Mouse (Mus musculus) left cerebral cortex, postnatal 14 days (tissue): Measurements from ENCODE around the gene Tle4. TPM values are rescaled to one million over a fixed set of nuclear protein-coding genes. Genes with fewer than 3 reads are reported as not detected.
A peak's percentile ranks its signal among the peaks of the same experiment; 100 is the strongest.

Source experiments
- DNase-seq, 2 experiments: peaks; one replicate each; pipeline ENCODE4 v3.0.0; 2021 to 2022; ENCODE audit warnings: low spot score in 2 of 2, mixed read lengths in 1 of 2
- intact Hi-C: fragments of 180-260 bp; cut with DNase I; formaldehyde crosslinking; loops from one replicate; pipeline ENCODE4 v1.15.1; 2025
- total RNA-seq, 2 experiments: library from RNA; stranded (reverse); gene quantifications; 2 replicates each; pipeline ENCODE4 v1.2.3; 2021

The Tle4 gene
- total RNA-seq, 2 experiments from 2014 or later, result 33.4 to 49.1 TPM

DNA sequence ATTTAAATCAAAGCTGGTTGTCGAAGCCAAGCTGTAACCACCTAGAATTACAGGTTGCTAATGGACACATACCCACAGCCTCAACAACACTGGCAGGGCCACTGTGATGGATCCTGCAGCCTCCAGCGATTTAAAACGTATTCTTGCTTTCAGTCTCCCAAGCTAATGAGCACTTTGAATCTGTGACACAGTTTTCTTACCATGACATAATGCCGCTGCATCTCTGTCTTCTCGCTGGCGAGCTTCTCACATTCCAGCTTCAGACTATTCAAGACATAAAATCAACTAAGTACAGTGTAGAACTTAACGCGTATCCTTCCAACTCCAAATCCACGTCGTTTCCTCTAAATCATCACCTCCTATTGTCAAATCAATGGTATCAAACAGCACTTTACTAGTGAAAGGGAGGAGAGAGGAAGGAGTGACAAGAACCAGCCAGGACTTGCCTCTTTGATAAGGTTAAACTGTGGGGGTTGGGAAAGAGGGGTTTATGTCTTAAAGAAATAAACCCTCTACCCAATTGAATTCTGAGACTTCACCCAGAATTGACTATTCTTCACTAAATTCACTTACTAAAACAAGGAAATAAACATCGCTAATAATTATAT, 2.4 kb downstream of the Tle4 start:
- intact Hi-C loops, result loop anchor here (5.0 to 10.0 kb wide), 3 partner anchors 442 to 1019 kb away; no protein-coding TSS in a partner anchor
- no peak for DNase-seq

DNA sequence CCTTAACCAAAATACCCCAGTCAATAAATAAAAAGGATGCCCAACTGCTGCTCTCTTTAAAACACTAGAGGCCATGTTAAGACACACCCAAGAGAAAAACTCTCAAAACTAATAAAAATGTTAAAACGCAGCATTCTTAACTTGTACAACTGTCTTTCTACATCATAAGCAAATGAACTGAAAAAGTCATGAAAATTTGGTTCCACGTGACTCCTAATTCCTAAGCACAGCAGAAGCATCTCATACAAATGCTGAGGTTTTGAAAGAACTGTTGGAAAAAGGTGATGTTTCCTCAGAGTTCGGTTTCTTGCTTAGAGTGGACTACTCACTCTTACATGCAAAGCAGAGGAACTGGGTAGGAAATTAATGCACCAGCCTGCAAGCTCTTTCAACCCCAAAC, 3.3 kb downstream of the Tle4 start:
- intact Hi-C loops, result loop anchor here (10.0 kb wide), 2 partner anchors 610 to 1020 kb away; no protein-coding TSS in a partner anchor
- no peak for DNase-seq

DNA sequence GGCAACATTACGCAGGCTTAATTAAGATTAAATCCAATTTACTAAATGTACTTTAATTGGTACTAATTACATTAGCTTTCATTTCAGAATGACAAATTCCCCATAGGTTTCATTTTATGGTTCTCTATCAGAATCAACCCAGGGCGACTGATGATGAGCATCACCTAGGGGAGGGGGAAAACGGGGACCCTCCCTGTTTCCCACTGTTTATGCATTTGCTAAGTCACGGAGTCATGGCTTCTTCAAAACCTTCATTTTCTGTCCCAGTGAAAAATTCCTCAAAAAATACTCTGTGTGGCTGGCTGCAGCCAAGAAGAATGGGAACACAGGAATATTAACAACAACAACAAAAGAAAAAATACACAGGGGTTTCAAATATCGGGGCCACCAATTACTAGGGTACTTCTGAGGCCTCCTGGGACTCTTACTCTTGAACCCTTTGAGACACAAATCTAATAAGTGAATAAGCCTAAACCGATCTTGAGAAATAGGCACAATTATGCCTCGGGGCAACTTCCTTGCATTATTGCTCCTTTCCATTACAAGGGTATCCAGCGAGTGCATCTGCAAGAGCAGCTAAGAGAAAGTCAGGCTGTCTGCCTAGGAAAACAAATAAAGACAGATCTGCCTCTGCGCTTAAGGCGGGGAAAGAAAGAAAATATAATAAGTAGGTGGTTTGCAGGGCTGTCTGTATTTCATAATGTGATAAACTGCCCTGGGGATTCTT, 5.9 kb downstream of the Tle4 start:
- intact Hi-C loops, result loop anchor here (10.0 kb wide), 2 partner anchors 607 to 1023 kb away; no protein-coding TSS in a partner anchor
- no peak for DNase-seq

DNA sequence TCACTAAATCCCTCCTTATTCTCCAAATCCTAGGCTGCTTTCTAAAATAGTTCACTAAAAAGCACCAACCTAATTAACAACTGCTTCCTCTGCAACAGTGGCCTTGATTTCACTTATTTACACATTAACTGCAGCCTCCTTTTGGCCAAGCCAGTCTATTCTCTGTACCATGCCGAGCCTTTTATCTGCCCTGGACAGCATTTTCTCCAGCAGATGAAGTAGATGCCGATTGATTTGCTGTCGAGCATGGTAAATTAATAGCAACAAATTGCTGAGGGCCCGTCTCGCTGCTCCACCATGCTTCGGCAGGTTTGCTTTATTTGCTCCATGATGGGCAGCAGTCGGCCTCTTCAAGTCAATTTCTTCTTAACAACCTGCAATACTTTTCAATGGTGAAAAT, 7.7 kb downstream of the Tle4 start:
- DNase-seq, result no peak
- intact Hi-C loops, result loop anchor here (10.0 kb wide), 2 partner anchors 605 to 1025 kb away; no protein-coding TSS in a partner anchor

DNA sequence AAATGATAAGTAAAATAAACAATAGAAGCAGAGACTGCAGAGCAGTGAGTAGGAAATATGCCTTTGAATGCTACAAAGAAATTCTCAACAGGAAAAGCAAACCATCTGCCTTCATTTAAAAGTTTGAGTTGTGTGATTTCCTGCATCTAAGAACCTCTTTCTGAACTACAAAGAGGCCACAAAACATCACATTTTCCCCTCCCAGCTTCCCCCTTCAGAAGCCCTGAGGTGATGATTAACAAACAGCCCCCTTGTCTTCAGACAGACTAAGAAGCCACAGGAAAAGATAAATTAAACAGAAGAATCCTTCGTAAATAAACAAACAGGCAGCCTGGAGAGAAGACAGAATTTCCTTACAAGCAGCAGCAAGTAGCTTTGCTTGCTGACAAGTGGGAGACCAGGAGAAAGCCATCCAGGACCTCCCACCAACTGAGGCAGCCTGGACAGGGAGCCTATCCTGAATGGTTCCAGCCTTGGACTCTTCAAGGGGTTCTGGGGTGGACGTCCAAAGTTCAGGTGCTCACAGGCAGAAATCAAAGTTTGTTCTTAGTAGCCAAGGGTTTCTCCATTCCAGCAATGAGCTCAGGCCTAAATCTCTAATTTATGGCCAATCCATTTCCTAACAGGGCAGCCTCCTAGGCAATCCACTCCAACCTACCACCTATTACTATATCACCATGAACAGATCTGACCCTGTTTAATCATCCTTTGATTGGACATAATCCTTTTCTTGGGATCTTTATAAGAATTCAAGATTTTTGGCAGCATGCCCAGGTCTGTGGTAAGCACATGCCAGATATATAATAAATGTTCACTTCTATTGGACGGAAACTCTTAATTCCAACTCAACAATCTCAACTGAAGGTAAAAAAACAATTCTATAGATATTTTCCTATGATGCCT, 9.4 kb downstream of the Tle4 start:
- DNase-seq, result no peak
- intact Hi-C loops, result no loop called here

DNA sequence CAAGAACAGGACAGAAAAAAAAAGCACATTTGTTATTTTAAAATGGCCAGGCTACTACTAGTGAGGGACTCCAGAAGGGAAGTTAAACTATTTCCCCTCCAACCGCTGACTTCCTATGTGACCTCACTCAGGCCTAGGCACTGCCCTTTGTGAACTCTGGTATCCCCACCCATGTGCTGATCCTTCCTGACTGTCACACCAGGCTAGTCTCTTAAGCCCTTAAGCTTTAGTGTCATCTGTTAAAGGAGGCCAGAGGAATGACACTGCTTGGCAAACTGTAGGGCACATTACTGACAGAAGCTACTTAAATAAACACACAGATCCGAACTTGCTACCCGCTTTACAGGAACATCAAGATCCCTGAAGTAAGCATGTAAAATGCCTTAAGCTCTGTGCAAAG, 11.7 kb downstream of the Tle4 start:
- intact Hi-C loops, result no loop called here
- no peak for DNase-seq

DNA sequence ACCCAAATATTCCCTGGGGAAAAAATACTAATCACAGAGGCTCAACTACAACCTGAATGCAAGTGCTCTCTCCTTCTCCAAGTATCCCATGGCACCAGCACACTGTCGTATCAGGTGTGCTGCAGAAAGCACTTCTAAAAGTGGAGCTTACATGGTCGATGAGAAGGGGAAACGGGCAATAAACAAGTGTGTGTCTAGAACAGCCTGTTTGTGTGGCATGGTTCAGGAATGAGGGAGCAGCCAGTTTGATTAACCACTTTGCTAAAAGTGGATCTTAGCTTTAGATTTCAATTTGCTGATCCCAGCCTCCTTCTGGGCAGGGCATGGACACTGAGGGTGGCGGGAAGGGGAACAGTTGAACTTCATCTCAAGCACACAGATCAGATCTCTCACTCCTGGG, 12.1 kb downstream of the Tle4 start:
- DNase-seq, result no peak
- intact Hi-C loops, result no loop called here

DNA sequence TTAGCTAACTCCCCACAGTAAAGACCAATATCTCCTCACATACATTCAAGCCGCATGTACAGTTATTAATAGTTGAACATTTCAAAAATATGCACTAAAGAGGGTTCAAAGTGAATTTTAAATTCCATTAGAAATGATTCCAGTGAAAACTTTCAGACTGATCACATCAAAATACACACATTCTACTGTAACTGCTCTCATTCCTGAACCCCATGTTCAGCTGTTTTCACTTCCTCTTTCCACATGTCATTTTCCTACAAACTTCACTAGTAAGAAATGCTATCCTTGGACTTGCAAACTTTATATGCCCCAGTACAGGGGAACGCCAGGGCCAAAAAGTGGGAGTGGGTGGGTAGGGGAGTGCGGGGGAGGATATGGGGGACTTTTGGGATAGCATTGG, 12.6 kb downstream of the Tle4 start:
- intact Hi-C loops, result no loop called here
- DNase-seq, result no peak

DNA sequence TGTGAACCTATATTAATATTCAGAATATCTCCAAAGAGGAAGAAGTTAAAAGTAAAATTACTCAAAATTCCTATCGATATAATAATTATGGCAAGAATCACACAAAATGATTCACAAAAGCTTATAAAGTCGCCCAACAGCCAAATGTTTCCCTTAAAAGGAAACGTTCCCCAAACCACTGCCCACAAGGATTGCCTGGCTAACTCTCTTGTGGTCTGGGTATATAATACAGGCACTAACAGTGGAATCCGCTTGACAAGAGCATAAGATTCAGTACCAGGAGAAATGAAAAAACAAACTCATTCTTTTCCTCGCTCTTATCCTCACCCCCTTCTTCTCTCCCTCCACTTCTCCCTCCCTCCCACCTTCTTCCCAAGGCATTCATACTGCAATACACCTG, 19.2 kb downstream of the Tle4 start:
- DNase-seq, result no peak
- intact Hi-C loops, result no loop called here

DNA sequence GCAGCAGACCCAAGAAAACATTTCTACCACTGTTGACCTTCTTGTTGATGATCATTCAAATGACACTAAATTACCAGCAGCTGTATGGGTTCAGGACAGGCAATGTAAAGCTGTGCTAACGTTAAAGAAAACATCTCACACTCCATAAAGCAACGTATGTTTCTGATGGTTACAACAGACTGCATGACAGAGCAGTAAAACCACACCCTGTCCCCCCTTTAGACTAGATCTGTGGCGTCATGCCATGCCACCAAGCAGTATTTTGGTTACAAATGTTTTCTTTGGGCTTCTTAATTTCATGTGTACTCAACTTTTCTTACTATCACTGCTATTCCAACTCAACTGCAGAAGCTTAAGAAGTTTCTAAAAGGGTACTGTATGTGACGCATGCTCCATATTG, 19.8 kb downstream of the Tle4 start:
- intact Hi-C loops, result no loop called here
- no peak for DNase-seq

DNA sequence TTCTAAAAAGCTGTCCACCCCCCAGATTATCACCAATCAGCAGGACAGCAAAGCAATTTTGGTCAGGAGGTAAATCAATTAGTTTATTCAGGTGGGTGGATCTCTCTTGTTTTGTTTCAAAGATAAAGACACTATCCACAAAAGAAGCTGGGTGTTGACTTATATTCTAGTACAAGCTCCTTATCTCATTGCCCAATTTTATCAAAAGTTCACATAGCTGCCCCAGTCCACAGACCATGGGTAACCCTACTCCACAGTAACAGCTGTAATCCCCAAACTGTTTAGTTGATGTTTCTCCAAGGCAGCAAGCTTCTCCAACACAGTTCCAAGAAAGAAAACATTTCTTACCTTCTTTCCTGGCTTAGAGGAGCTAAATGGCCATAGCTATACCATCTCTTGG, 21.5 kb downstream of the Tle4 start:
- DNase-seq, result no peak
- intact Hi-C loops, result no loop called here

DNA sequence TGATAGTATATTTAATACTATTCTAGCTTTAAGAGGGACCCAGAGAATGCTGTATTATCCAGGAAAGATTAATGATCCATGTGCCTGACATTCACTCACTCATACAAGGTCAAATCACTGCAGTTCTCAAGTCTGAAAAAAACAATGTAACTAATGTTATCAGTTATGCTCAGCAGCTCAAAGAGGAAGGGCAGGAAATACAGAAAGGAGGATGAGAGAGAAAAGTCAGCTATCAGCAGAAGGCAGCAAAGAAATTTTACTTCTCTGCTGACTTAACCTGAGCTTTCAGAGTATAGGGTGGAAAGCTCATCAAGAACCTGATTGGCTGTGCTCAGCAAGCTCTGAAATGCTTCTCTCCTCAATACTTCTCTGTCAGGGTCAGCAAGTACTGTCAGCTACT, 29.0 kb downstream of the Tle4 start:
- intact Hi-C loops, result no loop called here
- DNase-seq, result no peak

DNA sequence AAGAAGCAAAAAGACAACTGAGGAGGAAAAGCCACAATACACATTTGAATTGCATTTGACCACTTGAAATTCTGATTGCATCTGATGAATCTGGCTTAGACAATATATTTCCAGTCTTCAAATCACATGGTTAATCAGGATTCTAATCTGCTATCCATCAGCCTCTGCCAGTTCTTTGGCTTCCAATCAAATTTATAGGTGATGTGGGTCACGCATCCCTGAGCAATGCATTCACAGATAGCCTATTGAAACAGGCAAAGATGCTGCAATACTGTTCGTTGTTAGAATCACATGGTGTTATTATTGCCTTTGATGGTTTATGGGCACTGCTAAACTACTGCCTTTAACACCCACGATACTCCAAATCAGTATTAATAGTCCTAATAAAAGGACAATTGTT, 30.8 kb downstream of the Tle4 start:
- DNase-seq, result no peak
- intact Hi-C loops, result no loop called here

DNA sequence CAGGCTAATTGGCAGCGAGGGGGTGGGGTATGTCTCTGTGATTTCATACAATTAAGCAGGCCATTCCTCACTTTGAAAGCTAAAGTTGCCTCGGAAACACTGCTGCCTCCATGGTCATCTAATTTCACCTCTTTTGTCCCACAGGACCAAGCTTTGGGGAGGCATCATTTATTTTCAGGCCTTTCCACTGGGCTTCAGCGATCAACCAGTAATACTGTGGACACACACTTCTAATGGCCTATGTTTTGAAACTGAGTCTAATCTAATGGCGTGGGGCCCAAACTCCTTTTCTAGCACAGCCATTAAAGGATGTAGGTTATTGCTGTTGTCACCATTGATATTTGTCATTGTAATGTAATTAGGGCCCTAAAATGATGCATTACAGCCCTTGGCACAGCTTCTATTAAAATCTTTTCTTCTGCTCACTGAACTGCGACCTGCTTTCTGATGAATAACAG, 31.3 kb downstream of the Tle4 start:
- intact Hi-C loops, result no loop called here
- peak in 1 of 2 experiments; percentile 32 for DNase-seq

DNA sequence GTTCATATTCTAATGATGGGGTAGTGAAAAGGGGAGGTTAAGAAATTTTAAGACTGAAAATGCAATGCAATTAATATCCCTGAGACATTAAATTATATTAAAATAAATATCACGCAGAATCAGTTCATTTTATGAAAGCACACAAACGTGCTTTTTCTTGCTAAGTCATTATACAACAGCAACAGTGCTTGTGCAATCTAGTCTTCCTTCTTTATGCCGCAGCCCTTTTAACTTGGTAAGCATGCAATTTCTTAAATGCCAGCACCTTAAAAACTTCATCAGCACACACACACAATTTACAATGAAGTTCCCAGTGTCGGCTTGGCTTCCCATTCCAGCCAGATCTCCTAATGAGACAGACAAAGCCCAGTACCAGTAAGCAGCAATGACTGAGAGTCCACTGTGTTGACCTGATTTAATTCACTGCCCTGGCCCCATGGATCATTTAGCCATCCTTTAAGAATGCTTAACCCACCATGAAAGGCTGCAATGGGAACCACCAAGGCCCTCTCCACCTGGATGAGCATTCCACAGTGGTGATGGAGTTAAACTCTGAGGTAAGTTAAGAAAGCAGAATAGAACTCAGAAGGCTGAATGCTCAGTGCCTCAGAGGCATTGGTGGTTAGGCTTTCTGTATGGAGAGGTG, 32.3 kb downstream of the Tle4 start:
- peak in 1 of 2 experiments; percentile 5 for DNase-seq
- intact Hi-C loops, result no loop called here

DNA sequence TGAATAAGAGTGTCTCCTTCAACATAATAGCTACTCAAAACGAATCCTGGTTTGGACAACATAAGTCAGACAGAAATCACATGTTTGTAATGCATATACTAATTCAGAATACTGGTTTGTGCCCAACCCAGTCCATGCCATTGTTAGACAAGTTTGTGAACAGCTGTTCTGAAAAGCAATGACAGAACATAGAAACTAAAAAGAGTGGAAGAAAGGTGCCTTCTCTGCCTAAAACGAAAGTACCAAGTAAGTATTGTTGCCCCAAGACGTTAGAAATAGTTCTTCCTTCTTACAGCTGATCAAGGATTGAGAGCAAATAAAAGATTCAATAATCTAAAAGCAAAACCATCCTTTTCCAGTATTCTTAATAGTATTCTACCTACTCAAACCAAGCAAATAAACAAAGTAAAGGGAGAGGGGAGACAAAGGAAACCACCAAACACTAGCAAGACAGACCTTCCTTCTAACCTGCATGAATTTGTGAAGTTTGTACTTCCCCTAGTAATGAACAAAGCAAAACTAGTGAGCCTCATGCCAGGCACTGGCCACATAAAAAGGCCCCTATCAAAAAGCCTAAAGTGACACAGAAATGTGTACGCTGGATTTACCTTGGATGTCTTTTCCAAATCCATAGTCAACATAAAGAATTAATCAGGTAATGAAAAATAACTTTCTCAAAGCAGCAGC, 34.4 kb downstream of the Tle4 start:
- DNase-seq, result no peak
- intact Hi-C loops, result no loop called here

DNA sequence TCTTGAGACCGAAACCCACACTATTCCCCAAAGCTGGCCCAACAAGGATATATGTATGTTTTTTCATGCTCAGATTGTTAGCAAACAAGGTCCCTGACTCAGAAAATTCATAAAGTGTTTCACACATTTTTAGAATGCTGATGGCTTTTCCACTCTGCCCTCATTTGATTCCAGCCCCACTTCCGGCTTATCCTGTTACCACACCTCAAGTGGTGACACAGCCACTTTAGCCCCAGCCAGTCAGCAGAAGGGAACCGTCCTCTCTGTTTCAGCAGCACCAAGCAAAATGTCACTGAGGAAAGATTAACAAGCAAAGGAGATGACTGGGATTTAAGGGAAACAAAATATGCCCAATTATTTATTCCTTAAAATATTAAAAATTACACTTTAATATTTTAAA, 50.0 kb downstream of the Tle4 start:
- DNase-seq, result no peak
- intact Hi-C loops, result no loop called here

DNA sequence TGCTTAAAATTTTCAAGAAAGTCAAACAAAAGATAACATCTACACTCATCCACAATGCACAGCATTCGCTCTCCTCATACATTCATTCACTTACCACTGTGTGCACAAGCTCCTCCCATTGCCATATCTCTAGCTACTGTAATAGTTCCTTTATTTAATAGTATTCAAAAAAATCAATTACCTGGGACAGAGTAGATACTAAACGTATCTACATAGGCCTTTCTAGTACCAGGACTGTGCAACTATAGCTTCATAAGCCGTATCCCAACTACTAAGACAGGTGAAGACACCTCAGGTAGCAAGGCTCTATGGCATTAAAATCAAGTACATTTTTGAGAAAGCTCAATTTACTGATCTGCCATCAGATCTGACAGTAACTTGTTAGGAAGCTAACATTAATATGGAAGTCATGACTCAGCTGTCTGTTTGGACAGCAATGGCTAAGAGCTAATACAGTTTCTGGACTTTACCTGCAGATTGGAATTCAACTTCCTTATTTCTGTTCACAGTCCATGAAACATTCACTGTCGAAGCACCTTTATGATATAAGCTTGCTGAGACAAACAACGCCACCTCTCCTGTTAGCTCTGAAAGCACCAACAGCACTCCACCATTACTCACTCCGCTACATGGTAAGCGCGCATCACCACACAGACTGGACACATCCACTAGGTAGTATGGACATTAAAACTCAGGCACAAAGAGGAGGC, 50.6 kb downstream of the Tle4 start:
- no peak for DNase-seq
- intact Hi-C loops, result no loop called here

DNA sequence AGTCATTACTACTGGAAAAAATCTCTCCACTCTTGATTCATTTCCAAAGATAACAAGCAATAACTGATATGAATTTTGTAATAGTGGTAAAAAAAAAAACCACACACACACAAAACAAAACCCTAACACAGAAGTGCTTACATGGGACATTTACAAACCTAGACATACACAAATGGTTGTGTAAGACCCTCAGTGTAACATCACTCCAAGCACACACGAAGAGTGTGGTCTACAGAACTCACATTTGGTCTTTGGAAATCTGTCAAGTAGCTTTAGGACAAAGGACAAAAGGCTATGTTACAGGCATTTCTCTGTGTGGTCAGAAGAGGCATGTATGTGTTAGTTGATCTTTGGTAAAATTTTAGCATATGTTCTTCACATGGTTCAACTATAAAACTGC, 52.4 kb downstream of the Tle4 start:
- DNase-seq, result no peak
- intact Hi-C loops, result no loop called here
